Mouse (Mus musculus): ENCODE measurements around the gene Dnm2.

The Dnm2 gene

DNA sequence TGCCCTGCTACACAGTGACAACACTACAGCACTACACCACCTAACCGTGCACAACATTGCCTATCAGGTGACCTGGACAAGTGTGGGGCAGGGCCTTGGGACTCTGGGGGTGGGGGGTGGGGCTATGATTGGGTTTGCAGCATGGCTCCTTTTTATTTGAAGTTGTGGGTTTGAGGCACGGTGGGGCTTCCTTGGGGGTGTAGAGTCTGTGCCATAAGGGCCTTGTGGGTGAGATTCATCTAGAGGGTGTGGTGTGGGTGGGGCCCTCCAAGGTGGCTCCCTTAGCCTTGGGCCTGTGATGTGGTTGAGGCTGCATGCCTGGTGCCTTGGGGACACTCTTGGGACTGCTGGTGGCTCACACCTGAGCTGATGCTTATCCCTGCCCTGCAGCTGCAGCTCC is 5.1 kb upstream of the Dnm2 start:
- peaks cover 73% of the 10 kb centered on the region for H3K4me1 ChIP-seq (replicated peaks; ENCODE audit: low read depth, low read length)
- no peaks in the 10 kb centered on the region for H3K9me3 ChIP-seq (ENCODE audit: low read length)
- TF ChIP-seq NANOG (IDR thresholded peaks at IDR 0.05; ENCODE audit: borderline replicate concordance, low read length) (no peak), CTCF (conservative IDR thresholded peaks at IDR 0.05; ENCODE audit: low read length) (no peak)
- H3K4me3 ChIP-seq (replicated peaks; ENCODE audit: low read length): peak overlapping the region; percentile 24; the same call in 1 of the 2 replicates
- no peaks in the 10 kb centered on the region for H3K27me3 ChIP-seq (ENCODE audit: insufficient read depth, low read length)
- peaks cover 73% of the 10 kb centered on the region for H3K36me3 ChIP-seq (ENCODE audit: insufficient read depth, low read length)

- Histone ChIP-seq H3K27me3 (ENCODE audit: insufficient read depth, low read length) (no peaks in the 10 kb centered on the region), H3K4me1 (replicated peaks; ENCODE audit: low read depth, low read length) (peaks cover 74% of the 10 kb centered on the region), H3K4me3 (replicated peaks; ENCODE audit: low read length) (peak overlapping the region; percentile 96), H3K9me3 (ENCODE audit: low read length) (no peaks in the 10 kb centered on the region), H3K36me3 (ENCODE audit: insufficient read depth, low read length) (peaks cover 40% of the 10 kb centered on the region)
- TF ChIP-seq NANOG (IDR thresholded peaks at IDR 0.05; ENCODE audit: borderline replicate concordance, low read length): no peak
- TF ChIP-seq CTCF (conservative IDR thresholded peaks at IDR 0.05; ENCODE audit: low read length): no peak
- no peak for TF ChIP-seq POU5F1 (IDR thresholded peaks at IDR 0.05; ENCODE audit: borderline replicate concordance, low read length)
These were observed 843 bp downstream of the Dnm2 start for GRCm38 (mm10) chr9:21425556-21425945.

GRCm38 (mm10) chr9:21426013-21426412 is 1.3 kb downstream of the Dnm2 start:
- Histone ChIP-seq H3K9me3 (ENCODE audit: low read length) (no peaks in the 10 kb centered on the region), H3K27me3 (ENCODE audit: insufficient read depth, low read length) (no peaks in the 10 kb centered on the region), H3K4me1 (replicated peaks; ENCODE audit: low read depth, low read length) (peaks cover 74% of the 10 kb centered on the region), H3K4me3 (replicated peaks; ENCODE audit: low read length) (peak overlapping the region; percentile 96), H3K36me3 (ENCODE audit: insufficient read depth, low read length) (peaks cover 35% of the 10 kb centered on the region)
- TF ChIP-seq POU5F1 (IDR thresholded peaks at IDR 0.05; ENCODE audit: borderline replicate concordance, low read length): no peak

DNA sequence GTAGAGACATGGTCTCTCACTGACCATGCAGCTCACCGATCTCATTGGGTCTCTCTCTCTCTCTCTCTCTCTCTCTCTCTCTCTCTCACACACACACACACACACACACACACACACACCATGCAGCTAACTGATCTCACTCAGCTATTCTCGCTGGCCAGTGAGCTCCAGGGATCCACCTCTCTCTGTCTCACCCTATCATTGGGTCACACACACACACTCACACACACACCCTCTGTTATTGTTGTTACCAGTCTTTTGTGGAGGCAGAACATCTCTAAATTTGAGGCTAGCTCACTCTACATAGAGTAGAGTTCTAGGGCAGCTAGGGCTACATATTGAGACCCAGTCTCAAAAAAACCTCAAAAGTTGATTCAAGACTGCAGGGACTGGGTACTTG is 1.8 kb downstream of the Dnm2 start:
- TF ChIP-seq NANOG (IDR thresholded peaks at IDR 0.05; ENCODE audit: borderline replicate concordance, low read length): no peak
- TF ChIP-seq CTCF (conservative IDR thresholded peaks at IDR 0.05; ENCODE audit: low read length): no peak
- TF ChIP-seq POU5F1 (IDR thresholded peaks at IDR 0.05; ENCODE audit: borderline replicate concordance, low read length): no peak

GRCm38 (mm10) chr9:21427773-21428172 is 3.1 kb downstream of the Dnm2 start:
- H3K36me3 ChIP-seq (ENCODE audit: insufficient read depth, low read length): peaks cover 17% of the 10 kb centered on the region; the same call in 1 of the 2 replicates
- no peaks in the 10 kb centered on the region for H3K27me3 ChIP-seq (ENCODE audit: insufficient read depth, low read length)
- no peaks in the 10 kb centered on the region for H3K9me3 ChIP-seq (ENCODE audit: low read length)
- H3K4me3 ChIP-seq (replicated peaks; ENCODE audit: low read length): no peak overlapping the region
- TF ChIP-seq CTCF (conservative IDR thresholded peaks at IDR 0.05; ENCODE audit: low read length) (no peak), POU5F1 (IDR thresholded peaks at IDR 0.05; ENCODE audit: borderline replicate concordance, low read length) (no peak), NANOG (IDR thresholded peaks at IDR 0.05; ENCODE audit: borderline replicate concordance, low read length) (no peak)
- peaks cover 76% of the 10 kb centered on the region for H3K4me1 ChIP-seq (replicated peaks; ENCODE audit: low read depth, low read length)

More for the DNA sequence above, 1.8 kb downstream of the Dnm2 start:
- peaks cover 74% of the 10 kb centered on the region for H3K4me1 ChIP-seq (replicated peaks; ENCODE audit: low read depth, low read length)
- no peak overlapping the region for H3K4me3 ChIP-seq (replicated peaks; ENCODE audit: low read length)
- H3K27me3 ChIP-seq (ENCODE audit: insufficient read depth, low read length): no peaks in the 10 kb centered on the region
- H3K9me3 ChIP-seq (ENCODE audit: low read length): no peaks in the 10 kb centered on the region
- peaks cover 30% of the 10 kb centered on the region for H3K36me3 ChIP-seq (ENCODE audit: insufficient read depth, low read length)

DNA sequence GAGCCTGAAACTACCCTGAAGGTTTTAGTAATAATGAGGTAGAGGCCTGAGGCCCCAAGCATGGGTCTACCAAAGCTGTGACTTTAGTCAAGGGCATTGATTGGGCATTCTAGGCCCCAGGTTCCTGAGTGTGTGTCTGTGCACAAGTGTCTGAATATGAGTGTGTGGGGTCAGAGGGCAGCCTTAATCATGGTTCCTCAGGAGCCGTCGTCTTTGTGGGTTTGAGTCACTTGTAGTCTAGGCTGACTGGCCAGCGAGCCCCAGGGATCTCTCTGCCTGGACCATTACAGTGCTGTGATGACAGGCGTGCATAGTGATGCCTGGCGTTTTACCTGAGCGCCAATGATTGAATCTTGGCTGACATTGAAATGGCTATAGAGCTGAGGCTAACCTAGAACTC is 3.5 kb downstream of the Dnm2 start:
- Histone ChIP-seq H3K4me1 (replicated peaks; ENCODE audit: low read depth, low read length) (peaks cover 79% of the 10 kb centered on the region), H3K36me3 (ENCODE audit: insufficient read depth, low read length) (peaks cover 16% of the 10 kb centered on the region; the same call in 1 of the 2 replicates), H3K27me3 (ENCODE audit: insufficient read depth, low read length) (no peaks in the 10 kb centered on the region), H3K9me3 (ENCODE audit: low read length) (no peaks in the 10 kb centered on the region), H3K4me3 (replicated peaks; ENCODE audit: low read length) (no peak overlapping the region)
- TF ChIP-seq CTCF (conservative IDR thresholded peaks at IDR 0.05; ENCODE audit: low read length) (no peak), NANOG (IDR thresholded peaks at IDR 0.05; ENCODE audit: borderline replicate concordance, low read length) (no peak), POU5F1 (IDR thresholded peaks at IDR 0.05; ENCODE audit: borderline replicate concordance, low read length) (no peak)

GRCm38 (mm10) chr9:21430724-21431123 is 6.0 kb downstream of the Dnm2 start:
- Histone ChIP-seq H3K27me3 (ENCODE audit: insufficient read depth, low read length) (no peaks in the 10 kb centered on the region), H3K36me3 (ENCODE audit: insufficient read depth, low read length) (peaks cover 22% of the 10 kb centered on the region; the same call in 1 of the 2 replicates), H3K9me3 (ENCODE audit: low read length) (no peaks in the 10 kb centered on the region), H3K4me1 (replicated peaks; ENCODE audit: low read depth, low read length) (peaks cover 81% of the 10 kb centered on the region), H3K4me3 (replicated peaks; ENCODE audit: low read length) (no peak overlapping the region)
- no peak for TF ChIP-seq NANOG (IDR thresholded peaks at IDR 0.05; ENCODE audit: borderline replicate concordance, low read length)
- TF ChIP-seq POU5F1 (IDR thresholded peaks at IDR 0.05; ENCODE audit: borderline replicate concordance, low read length): no peak
- no peak for TF ChIP-seq CTCF (conservative IDR thresholded peaks at IDR 0.05; ENCODE audit: low read length)

DNA sequence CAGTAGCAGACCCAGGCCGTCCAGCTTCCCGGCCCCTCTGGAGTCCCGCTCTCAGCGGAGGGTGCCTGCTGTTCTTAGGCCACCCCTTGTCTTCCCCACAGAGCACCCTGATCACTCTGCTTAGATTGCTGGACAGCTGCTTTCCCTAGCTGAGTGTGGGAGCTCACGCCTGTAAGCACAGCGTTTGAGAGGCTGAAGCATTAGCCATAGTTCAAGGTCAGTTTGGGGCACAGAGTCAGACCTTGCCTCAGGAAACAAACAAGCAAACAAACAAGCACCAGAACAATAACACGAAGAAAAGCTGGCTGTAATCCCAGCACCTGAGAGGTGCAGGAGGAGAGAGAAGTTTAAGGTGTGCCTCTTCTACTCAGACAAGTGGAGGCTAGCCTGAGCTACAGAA is 7.4 kb downstream of the Dnm2 start:
- Histone ChIP-seq H3K27me3 (ENCODE audit: insufficient read depth, low read length) (no peaks in the 10 kb centered on the region), H3K4me1 (replicated peaks; ENCODE audit: low read depth, low read length) (peaks cover 83% of the 10 kb centered on the region), H3K4me3 (replicated peaks; ENCODE audit: low read length) (peak overlapping the region; percentile 52; the same call in 1 of the 2 replicates), H3K9me3 (ENCODE audit: low read length) (no peaks in the 10 kb centered on the region), H3K36me3 (ENCODE audit: insufficient read depth, low read length) (peaks cover 28% of the 10 kb centered on the region; the same call in 1 of the 2 replicates)
- TF ChIP-seq NANOG (IDR thresholded peaks at IDR 0.05; ENCODE audit: borderline replicate concordance, low read length): no peak
- TF ChIP-seq CTCF (conservative IDR thresholded peaks at IDR 0.05; ENCODE audit: low read length): no peak

GRCm38 (mm10) chr9:21433766-21434165 is 9.1 kb downstream of the Dnm2 start:
- no peaks in the 10 kb centered on the region for H3K27me3 ChIP-seq (ENCODE audit: insufficient read depth, low read length)
- H3K9me3 ChIP-seq (ENCODE audit: low read length): no peaks in the 10 kb centered on the region
- peaks cover 22% of the 10 kb centered on the region; the same call in 1 of the 2 replicates for H3K36me3 ChIP-seq (ENCODE audit: insufficient read depth, low read length)
- no peak overlapping the region for H3K4me3 ChIP-seq (replicated peaks; ENCODE audit: low read length)
- peaks cover 84% of the 10 kb centered on the region for H3K4me1 ChIP-seq (replicated peaks; ENCODE audit: low read depth, low read length)
- TF ChIP-seq POU5F1 (IDR thresholded peaks at IDR 0.05; ENCODE audit: borderline replicate concordance, low read length) (no peak), CTCF (conservative IDR thresholded peaks at IDR 0.05; ENCODE audit: low read length) (no peak), NANOG (IDR thresholded peaks at IDR 0.05; ENCODE audit: borderline replicate concordance, low read length) (no peak)

Data from E14TG2a.4 (cell line).